In the genomic region with DNA sequence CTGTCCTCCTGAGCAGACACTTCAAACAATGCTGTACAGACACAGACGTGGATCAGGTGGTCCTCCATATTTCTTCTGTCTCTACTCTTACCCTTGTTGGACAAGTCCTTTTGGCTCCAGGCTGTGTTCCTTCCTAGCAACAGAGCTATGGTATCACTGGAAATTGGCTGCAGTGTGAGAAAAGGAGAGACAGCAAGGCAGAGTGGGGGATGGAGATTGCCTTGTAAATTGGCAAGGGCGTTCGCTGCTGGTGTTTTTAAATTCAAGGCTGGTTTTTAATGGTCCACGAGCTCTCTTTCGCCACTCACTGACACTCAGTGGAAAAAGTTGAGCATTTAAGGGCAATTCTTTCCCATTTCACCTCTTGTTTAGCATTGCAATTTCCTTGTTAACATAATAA, we compare ENCODE assay signal across 29 mouse cellular contexts. TPM values are rescaled to one million over a fixed set of nuclear protein-coding genes. Genes with fewer than 3 reads are reported as not detected.
DNase-seq lines count a peak whose midpoint lies in the region; ATAC-seq lines count a peak whose summit lies in the region.
"Had no signal": no experiment of that assay in that cellular context is flagged by ENCODE, and none has a peak within 500 bp of the region (broad histone marks: within the 10 kb centered on the region; RNA-seq: fewer than 3 reads in every experiment).

No protein-coding gene starts in this region.

- H3K4me1 ChIP-seq in forebrain, embryonic 14.5 days (ENCODE audit: control insufficient read depth, insufficient read depth, low read length) = peaks cover 7% of the 10 kb centered on the region; the same call in 1 of the 2 replicates
- H3K4me1 ChIP-seq in forebrain, embryonic 10.5 days = no peaks in the 10 kb centered on the region
- peaks cover 10% of the 10 kb centered on the region for H3K4me1 ChIP-seq in forebrain, embryonic 16.5 days (replicated peaks; ENCODE audit: control insufficient read depth, insufficient read depth, low read length)
- H3K4me1 ChIP-seq in intestine, embryonic 16.5 days (ENCODE audit: control insufficient read depth, insufficient read depth, low read length) = no peaks in the 10 kb centered on the region
- H3K4me1 ChIP-seq: embryonic facial prominence, embryonic 12.5 days; liver, embryonic 12.5 days; megakaryocyte, embryonic 14.5 days; neural tube, embryonic 13.5 days had no signal

- no peaks in the 10 kb centered on the region for H3K36me3 ChIP-seq in forebrain, embryonic 14.5 days (ENCODE audit: control insufficient read depth, insufficient read depth, low read length)
- no peaks in the 10 kb centered on the region for H3K36me3 ChIP-seq in forebrain, embryonic 10.5 days (replicated peaks)
- no peaks in the 10 kb centered on the region for H3K36me3 ChIP-seq in forebrain, embryonic 16.5 days (ENCODE audit: control insufficient read depth, insufficient read depth)
- H3K36me3 ChIP-seq in intestine, embryonic 16.5 days (ENCODE audit: control insufficient read depth, insufficient read depth, low read length) = no peaks in the 10 kb centered on the region
- H3K36me3 ChIP-seq: embryonic facial prominence, embryonic 12.5 days; hindbrain, embryonic 13.5 days; kidney, embryonic 15.5 days; liver, embryonic 12.5 days; neural tube, embryonic 13.5 days had no signal

- DNase-seq in cerebellum, adult 9-11 months = peak; percentile 5
- no peak for DNase-seq in cerebellum, adult 8-10 months
- DNase-seq in forebrain, embryonic 14.5 days (ENCODE audit: low spot score) = peak; percentile 50
- DNase-seq in forebrain, embryonic 10.5 days (ENCODE audit: extremely low spot score, low spot score) = no peak
- peak; percentile 3 for DNase-seq in left cerebral cortex, postnatal 4 days
- no peak for DNase-seq in left cerebral cortex, postnatal 14 days (ENCODE audit: low spot score in 2 of 2)
- DNase-seq: adrenal gland, adult 2 months; adrenal gland, postnatal 36 days; cerebellum, adult 11-12 months; cerebellum, postnatal 36 days; gastrocnemius, postnatal 10 days; kidney, adult 18-20 months; kidney, postnatal 25 days; lung, adult 18-20 months; lung, postnatal 4 days; thymus, adult 2 months; thymus, postnatal 36 days had no signal

- ATAC-seq in forebrain, embryonic 14.5 days = peak; percentile 52; the same call in 1 of the 2 replicates
- ATAC-seq in forebrain, embryonic 16.5 days = peak; percentile 67
- no peak for ATAC-seq in intestine, embryonic 16.5 days
- ATAC-seq: activated CD4-positive, CD25-positive, alpha-beta regulatory T cell, adult 4 months; inflammation-experienced regulatory T-cells, adult 6 months; liver, embryonic 12.5 days; lung, postnatal 0 days had no signal

- WGBS in forebrain, embryonic 14.5 days = 50% methylated on average over 5 of the region's 5 CpGs
- 79% methylated on average over 5 of the region's 5 CpGs for WGBS in forebrain, embryonic 10.5 days
- WGBS in forebrain, embryonic 16.5 days = 25% methylated on average over 5 of the region's 5 CpGs
- WGBS in intestine, embryonic 16.5 days = 62% methylated on average over 5 of the region's 5 CpGs

- intact Hi-C loops in left cerebral cortex, postnatal 4 days (cut with DNase I) = no loop called here
- intact Hi-C loops in left cerebral cortex, postnatal 14 days (cut with DNase I) = no loop called here

- no peak overlapping the region for H3K9ac ChIP-seq in forebrain, embryonic 14.5 days (ENCODE audit: low read length)
- no peak overlapping the region for H3K9ac ChIP-seq in forebrain, embryonic 16.5 days (replicated peaks; ENCODE audit: low read depth, low read length)
- H3K9ac ChIP-seq in intestine, embryonic 16.5 days (ENCODE audit: low read depth, low read length) = no peak overlapping the region
- H3K9ac ChIP-seq: embryonic facial prominence, embryonic 12.5 days; hindbrain, embryonic 13.5 days; kidney, embryonic 15.5 days; liver, embryonic 12.5 days; neural tube, embryonic 13.5 days had no signal

- no peak overlapping the region for H3K4me3 ChIP-seq in forebrain, embryonic 14.5 days (ENCODE audit: low read depth, low read length)
- H3K4me3 ChIP-seq in forebrain, embryonic 10.5 days = no peak overlapping the region
- no peak overlapping the region for H3K4me3 ChIP-seq in forebrain, embryonic 16.5 days (replicated peaks; ENCODE audit: low read length)
- no peak overlapping the region for H3K4me3 ChIP-seq in intestine, embryonic 16.5 days (ENCODE audit: low read length)
- H3K4me3 ChIP-seq: embryonic facial prominence, embryonic 12.5 days; hindbrain, embryonic 13.5 days; kidney, embryonic 15.5 days; liver, embryonic 12.5 days; megakaryocyte, embryonic 14.5 days; neural tube, embryonic 13.5 days had no signal

- H3K9me3 ChIP-seq in forebrain, embryonic 14.5 days (replicated peaks; ENCODE audit: control insufficient read depth, low read length) = no peaks in the 10 kb centered on the region
- H3K9me3 ChIP-seq in forebrain, embryonic 10.5 days = no peaks in the 10 kb centered on the region
- H3K9me3 ChIP-seq in forebrain, embryonic 16.5 days (ENCODE audit: control insufficient read depth, low read length) = no peaks in the 10 kb centered on the region
- no peaks in the 10 kb centered on the region for H3K9me3 ChIP-seq in intestine, embryonic 16.5 days (ENCODE audit: control insufficient read depth, low read length)
- H3K9me3 ChIP-seq: embryonic facial prominence, embryonic 12.5 days; hindbrain, embryonic 13.5 days; kidney, embryonic 15.5 days; liver, embryonic 12.5 days; megakaryocyte, embryonic 14.5 days; neural tube, embryonic 13.5 days had no signal

- no peak overlapping the region for H3K27ac ChIP-seq in forebrain, embryonic 14.5 days (ENCODE audit: low read depth, low read length)
- H3K27ac ChIP-seq in forebrain, embryonic 10.5 days = no peak overlapping the region
- peak overlapping the region; percentile 24; the same call in 1 of the 2 replicates for H3K27ac ChIP-seq in forebrain, embryonic 16.5 days (ENCODE audit: low read length)
- no peak overlapping the region for H3K27ac ChIP-seq in intestine, embryonic 16.5 days (ENCODE audit: low read length)
- H3K27ac ChIP-seq: embryonic facial prominence, embryonic 12.5 days; hindbrain, embryonic 13.5 days; kidney, embryonic 15.5 days; liver, embryonic 12.5 days; neural tube, embryonic 13.5 days had no signal

- no peak overlapping the region for H3K4me2 ChIP-seq in forebrain, embryonic 14.5 days (ENCODE audit: low read length)
- no peak overlapping the region for H3K4me2 ChIP-seq in forebrain, embryonic 16.5 days (ENCODE audit: low read length)
- no peak overlapping the region for H3K4me2 ChIP-seq in intestine, embryonic 16.5 days (ENCODE audit: low read depth, low read length)
- H3K4me2 ChIP-seq: embryonic facial prominence, embryonic 12.5 days; hindbrain, embryonic 13.5 days; kidney, embryonic 15.5 days; liver, embryonic 12.5 days; neural tube, embryonic 13.5 days had no signal

- H3K27me3 ChIP-seq in forebrain, embryonic 14.5 days (replicated peaks; ENCODE audit: control insufficient read depth, insufficient read depth, low read length) = no peaks in the 10 kb centered on the region
- no peaks in the 10 kb centered on the region for H3K27me3 ChIP-seq in forebrain, embryonic 10.5 days (ENCODE audit: poor library complexity, severe bottlenecking)
- H3K27me3 ChIP-seq in forebrain, embryonic 16.5 days (replicated peaks; ENCODE audit: control insufficient read depth, insufficient read depth, low read length) = no peaks in the 10 kb centered on the region
- H3K27me3 ChIP-seq in intestine, embryonic 16.5 days (replicated peaks; ENCODE audit: control insufficient read depth, insufficient read depth, low read length) = no peaks in the 10 kb centered on the region
- H3K27me3 ChIP-seq: embryonic facial prominence, embryonic 12.5 days; hindbrain, embryonic 13.5 days; kidney, embryonic 15.5 days; liver, embryonic 12.5 days; megakaryocyte, embryonic 14.5 days; neural tube, embryonic 13.5 days had no signal

RNA-seq across cellular contexts. Expression of a gene that starts 27.5 kb away (rescaled TPM):
- 31.0 and 43.8 TPM in 2 replicates for polyA plus RNA-seq in forebrain, embryonic 14.5 days (2014; fragmentation: Nextera tagmentation; extraction: Ambion mirVana)
- polyA plus RNA-seq in forebrain, embryonic 10.5 days (2016; fragmentation: Nextera tagmentation; extraction: Ambion mirVana) = 2.5 and 3.0 TPM in 2 replicates
- 10 to 100 TPM; 59.8 to 65.9 TPM for total RNA-seq in left cerebral cortex, postnatal 4 days (2021)
- 10 to 100 TPM; 72.5 to 75.9 TPM for total RNA-seq in left cerebral cortex, postnatal 14 days (2021)
- polyA plus RNA-seq in forebrain, embryonic 16.5 days (2015; fragmentation: Nextera tagmentation; extraction: Ambion mirVana) = 48.8 and 62.7 TPM in 2 replicates
- 1.7 and 1.8 TPM in 2 replicates for polyA plus RNA-seq in intestine, embryonic 16.5 days (2015; fragmentation: Nextera tagmentation; extraction: Ambion mirVana)
- total RNA-seq: CH12.LX had no signal
- polyA plus RNA-seq: activated CD4-positive, CD25-positive, alpha-beta regulatory T cell, adult 4 months had no signal

Comparison
In these comparisons a context has a peak if more than half of its experiments do, and no peak if none do; other contexts are left out.
1. DNase-seq: peak in cerebellum, adult 9-11 months (single experiment), forebrain, embryonic 14.5 days (single experiment) and left cerebral cortex, postnatal 4 days (single experiment); none in cerebellum, adult 8-10 months (single experiment), forebrain, embryonic 10.5 days (single experiment) and left cerebral cortex, postnatal 14 days (0 of 2).